Mouse (Mus musculus) retina, postnatal 7 days (tissue): Measurements from ENCODE around the gene Gm49601.

Experiments
- DNase-seq: peaks from one replicate; pipeline ENCODE4 v3.0.0-alpha.2; 2012; ENCODE audit warnings: low read depth, low spot score

The Gm49601 gene

DNA sequence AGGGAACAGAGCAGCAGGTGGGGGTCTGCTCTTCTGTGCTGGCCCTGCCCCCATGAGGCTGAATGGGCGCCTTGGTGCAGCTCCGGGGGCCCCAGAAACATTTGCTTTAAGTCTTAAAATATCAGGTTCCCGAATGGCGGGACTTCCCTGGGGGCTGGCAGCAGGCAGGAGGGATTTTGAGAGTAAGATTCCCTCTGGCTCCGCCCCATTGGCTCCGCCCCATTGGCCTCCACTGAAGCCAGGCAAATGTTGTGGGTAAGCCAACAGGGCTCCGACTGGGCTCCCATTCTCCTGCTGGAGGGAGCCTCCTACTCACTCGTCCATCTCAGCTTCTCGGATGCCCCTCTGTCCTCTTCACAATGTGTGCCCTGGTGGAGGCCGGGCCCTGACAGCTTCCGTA lies 18.0 kb downstream of the Gm49601 start:
- DNase-seq, result no peak

GRCm38 (mm10) chr16:18605705-18606104 lies 20.5 kb downstream of the Gm49601 start:
- DNase-seq, result no peak

DNA sequence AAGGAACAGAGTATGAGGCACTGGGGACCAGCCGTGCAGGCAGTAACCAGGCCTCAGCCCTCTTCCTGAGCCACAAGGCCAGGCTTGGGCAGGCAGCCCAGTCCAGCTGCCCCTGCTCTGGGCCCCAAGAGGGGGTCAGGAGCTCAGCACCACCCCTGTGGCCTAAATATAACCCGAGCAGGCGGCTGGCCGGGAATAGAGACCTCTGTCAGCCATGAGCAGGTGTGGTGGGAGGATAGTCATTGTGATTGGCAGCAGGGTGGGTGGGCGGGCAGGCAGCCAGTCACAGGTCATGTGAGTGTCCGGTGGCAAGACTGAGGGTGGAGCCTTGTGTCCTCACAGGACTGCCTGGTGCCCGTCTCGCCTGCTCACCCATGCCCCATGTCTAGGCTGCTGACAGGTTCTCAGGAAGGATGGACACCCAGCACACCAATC lies 21.9 kb downstream of the Gm49601 start:
- DNase-seq, result no peak

GRCm38 (mm10) chr16:18601447-18601846 lies 24.8 kb downstream of the Gm49601 start:
- no peak for DNase-seq

GRCm38 (mm10) chr16:18598006-18598405 lies 28.2 kb downstream of the Gm49601 start:
- no peak for DNase-seq

- no peak for DNase-seq
Observed at GRCm38 (mm10) chr16:18596255-18596654, 30.0 kb downstream of the Gm49601 start.

GRCm38 (mm10) chr16:18593930-18594329 lies 32.3 kb downstream of the Gm49601 start:
- no peak for DNase-seq

DNA sequence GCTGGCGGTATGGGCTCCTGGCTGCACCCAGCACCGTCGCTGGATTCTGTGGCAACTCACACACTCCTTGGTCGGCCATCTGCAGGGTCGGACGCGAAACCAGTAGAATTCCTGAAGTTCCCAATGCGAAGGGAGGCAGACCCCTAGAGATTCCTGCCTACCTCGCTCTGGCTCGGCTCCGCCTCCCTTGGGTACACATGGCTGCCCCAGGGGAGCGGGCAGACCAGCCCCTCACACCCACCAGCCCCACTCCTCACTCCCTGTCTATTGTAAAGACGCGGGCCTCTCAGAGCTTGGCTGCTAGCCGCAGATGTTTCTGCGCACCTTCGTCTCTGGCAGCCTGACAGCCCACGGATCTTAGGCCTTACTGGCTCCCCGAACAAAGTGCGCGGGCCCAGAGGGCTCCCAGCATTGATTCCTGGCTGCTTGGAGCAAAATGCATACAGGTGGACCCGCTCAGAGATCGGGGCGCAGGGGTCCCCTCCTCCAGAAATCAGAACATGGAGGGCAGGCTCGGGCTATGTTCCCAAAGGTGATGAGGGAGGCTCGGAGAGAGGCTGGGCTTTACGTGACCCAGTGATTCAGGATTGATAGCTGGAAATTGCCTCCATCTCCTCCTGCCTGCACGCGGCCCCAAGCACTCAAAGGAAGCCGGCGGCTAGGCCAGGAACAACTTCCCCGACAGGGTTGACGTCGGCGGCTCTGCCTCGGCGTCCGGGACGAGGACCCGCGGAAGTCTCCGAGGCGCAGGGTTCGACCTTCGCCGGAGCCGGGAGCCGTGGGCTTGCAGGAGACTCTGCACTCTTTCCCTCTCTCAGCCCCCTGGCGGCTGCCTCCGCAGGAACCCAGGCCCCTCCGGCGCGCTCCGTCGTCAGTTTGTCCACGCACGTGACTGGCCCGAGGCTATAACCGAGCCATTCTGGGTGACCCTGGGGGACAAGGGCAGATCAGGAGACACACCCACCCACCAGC lies 34.9 kb downstream of the Gm49601 start:
- DNase-seq, result no peak

- DNase-seq, result no peak
Observed at GRCm38 (mm10) chr16:18589804-18590790, 36.1 kb downstream of the Gm49601 start, which contains the start of gene Tbx1. Gene Tbx1, minus strand, starts transcription at chr16:18590671.

DNA sequence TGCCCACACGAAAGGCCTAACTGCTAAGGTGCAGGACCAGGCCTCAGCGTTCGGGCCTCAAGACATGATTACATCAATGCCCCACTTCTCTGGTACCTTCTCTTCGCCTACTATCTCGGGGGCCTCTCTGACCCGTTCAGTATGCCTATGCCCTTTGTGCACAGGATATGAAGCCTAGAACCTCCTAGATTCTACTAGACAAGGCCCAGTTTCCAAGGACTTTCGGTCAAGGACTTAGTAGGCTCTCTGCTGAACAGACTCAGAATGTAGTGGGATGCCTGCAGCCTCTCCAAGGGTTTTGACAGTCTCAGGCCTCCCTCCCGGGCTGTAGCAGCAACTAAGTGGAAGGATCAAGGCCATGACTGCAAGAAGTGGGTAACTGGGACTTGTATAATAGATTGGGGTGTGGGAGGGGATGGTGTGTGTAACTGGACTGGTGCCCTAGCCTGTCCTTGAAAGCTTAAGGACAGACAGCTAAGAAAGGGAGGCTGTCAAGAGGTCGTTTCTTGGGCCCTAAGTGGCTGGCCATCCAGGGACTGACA lies 37.1 kb downstream of the Gm49601 start:
- no peak for DNase-seq

DNA sequence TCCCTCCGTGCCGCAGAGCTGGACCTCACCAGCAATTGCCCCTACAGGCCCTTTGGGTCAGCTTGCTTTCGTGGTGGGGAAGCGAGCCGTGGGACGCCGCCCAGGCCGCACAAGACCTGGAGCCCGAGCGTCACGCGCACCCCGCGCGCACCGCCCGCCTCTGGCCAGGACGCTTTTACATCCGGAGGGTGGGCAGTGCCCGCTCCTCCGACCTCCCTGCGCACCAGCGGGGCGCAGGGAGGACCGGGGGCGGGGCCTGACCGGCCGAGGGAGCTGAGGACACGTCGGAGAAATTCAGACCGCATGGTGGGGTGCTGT lies 37.5 kb downstream of the Gm49601 start:
- no peak for DNase-seq

DNA sequence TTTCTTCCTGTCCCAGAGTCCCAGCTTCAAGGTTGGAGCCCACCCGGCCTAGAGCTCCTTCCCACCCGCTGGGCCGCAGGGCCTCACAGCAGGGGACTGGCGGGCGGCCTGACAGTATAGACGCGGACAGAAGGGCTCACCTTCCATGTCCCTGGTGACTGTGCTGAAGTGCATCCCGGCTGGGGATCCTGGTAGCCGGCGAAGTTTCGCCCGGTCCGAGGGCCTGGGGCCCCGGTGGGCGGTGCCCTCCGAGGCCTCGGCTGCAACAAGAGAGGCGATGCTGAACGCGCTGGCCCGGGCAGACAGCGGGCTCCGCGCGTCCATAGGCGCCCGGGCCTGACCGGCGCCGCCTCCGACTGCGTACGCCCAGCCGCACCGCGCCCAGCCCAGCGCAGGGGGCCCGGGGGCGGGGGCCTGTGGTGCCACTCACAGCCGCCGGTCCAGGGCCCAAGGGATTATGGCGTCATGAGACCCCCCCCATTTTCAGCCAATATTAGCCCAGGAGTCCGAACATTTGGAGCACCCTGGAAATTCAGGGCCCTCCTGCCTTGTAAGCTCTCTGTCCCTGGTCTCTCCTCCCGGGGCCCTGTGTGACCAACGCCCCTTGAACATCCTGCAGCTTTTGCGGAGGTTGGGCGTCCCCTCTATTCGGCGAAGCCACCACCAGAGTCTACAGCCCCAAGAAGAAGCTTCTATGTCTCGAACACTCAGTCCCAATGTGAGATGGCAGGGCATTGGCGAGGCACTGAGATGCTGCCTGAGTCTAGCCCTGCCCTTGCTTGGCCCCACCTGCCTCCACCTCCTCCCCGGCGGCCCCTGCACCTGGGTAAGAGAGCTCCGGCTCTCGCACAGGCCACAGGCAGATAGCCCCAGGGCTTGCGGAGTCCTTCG lies 38.1 kb downstream of the Gm49601 start:
- DNase-seq, result no peak

DNA sequence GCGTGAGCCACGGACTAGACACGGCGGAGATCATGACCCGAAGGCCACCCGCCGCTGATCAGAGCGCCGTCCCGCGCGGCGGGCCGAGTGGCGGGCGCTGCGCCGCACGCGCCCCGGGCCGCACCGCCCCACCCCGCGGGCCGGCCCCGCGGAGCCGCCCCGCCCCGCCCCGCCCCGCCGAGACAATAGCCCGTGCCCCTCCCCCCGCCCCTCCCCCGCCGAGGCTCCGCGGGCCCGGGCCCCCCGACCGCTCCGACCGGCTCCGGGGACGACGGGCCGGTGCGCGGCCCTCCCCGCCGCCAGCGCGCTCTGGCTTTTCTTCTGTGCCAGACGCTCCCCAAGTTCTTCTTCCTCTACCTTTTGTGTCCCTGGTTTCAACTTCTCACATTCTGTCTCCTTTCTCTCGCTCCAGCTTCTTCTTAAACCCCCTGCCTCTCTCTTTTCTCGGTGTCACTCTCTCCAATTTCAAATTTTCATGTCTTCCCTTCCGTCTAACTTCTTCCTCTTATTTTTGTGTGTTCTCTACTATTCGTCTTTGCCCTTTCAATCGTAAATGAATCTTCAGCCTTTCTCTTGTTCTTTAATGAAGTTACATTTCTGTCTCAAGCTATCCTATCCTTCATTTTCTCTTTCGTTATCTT lies 39.2 kb downstream of the Gm49601 start:
- no peak for DNase-seq

DNA sequence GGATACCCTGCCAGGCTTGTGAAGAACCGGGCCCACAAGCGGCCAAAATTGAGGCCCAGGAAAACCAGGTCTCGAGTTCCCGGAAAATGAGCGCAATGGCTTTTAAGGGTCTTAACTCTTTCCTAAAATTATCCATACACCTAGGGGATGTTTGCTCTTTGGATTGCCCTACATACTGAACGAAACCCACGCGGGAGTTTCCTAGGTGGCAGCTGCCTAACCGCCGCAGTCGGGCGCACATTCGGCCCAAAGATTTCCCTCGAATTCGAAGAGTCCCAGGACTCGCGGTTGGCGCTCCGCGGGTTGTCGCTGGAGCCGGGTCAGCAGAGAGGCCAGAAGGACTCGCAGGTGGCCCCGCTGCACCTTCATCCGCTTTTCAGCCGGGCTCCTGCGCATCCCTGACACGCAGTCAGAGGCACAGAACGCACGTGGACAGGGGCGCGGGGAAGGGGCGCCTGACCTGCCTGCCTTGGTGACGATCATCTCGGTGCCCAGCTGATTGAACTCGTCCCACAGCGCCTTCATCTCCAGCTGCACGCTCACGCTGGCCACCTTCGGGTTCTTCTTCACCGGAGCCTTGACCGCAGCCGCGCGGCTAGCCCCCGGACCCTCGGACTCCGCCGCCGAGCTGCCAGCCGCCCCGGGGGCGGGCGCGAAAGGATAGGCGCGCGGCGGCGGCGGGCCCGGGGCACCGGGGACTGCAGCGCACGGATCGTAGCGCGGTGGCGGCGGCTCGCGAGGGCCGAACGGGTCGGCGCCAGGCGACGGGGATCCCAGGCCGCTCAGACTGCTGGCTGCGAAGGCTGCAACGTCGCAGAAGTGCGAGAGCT lies 39.9 kb downstream of the Gm49601 start:
- DNase-seq, result no peak

GRCm38 (mm10) chr16:18585676-18586075 lies 40.6 kb downstream of the Gm49601 start:
- DNase-seq, result no peak

GRCm38 (mm10) chr16:18584901-18585510 lies 41.2 kb downstream of the Gm49601 start:
- DNase-seq, result no peak

DNA sequence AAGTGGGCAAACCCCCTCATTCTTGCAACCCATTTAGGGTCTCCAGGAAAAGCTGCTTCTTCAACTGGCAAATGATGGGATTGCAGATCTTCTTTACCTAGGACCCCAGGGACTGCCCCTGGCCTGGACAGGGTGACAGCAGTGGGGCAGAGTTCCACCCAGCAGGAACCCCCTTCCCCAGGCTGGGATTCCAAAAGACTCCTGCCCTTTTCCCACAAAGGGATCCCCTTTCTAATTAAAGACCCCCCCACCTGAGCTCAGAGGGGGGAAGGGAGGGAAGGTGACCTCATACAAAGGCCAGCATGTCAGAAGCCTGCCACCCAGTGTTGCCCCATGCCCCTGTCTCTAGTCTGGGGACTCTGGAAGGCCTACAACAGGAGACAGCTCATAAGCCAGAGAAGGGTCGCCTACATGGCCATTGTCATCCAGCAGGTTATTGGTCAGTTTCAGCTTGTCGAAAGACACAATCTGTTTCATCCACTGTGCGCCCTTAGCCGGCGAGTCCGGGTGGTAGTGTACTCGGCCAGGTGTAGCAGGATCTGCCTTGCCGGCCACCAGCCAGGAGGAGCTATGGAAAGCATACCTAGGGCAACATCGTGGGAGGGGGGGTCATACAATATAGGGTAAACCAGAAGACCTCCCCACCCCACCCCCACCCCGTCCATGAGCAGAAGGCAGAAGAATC lies 42.4 kb downstream of the Gm49601 start:
- DNase-seq, result no peak

GRCm38 (mm10) chr16:18583169-18583568 lies 43.1 kb downstream of the Gm49601 start:
- DNase-seq, result no peak
